Mouse (Mus musculus) midbrain, embryonic 15.5 days (tissue): ENCODE data around the gene Tnfsf12. TPM values are rescaled to one million over a fixed set of nuclear protein-coding genes. Genes with fewer than 3 reads are reported as not detected.
"Not testable (repeated sequence)": the region's sequence is repeated elsewhere in the genome, so short reads cannot be mapped to it uniquely, and the experiment has no call there.

Source experiments
- ATAC-seq: fragments of 200-750 bp; cut with Nextera tagmentation; replicated peaks from 2 replicates; pipeline ENCODE4 v1.8.0; 2017; ENCODE audit warnings: moderate TSS enrichment
- H3K27ac ChIP-seq: fragments of 300-500 bp; sonication (generic); 2 replicates; pipeline ENCODE4 v1.5.1; 2015; ENCODE audit warnings: mild to moderate bottlenecking, inconsistent platforms
- H3K27me3 ChIP-seq: fragments of 300-500 bp; sonication (generic); replicated peaks from 2 replicates; pipeline ENCODE4 v1.6.1; 2015; ENCODE audit warnings: inconsistent platforms
- H3K36me3 ChIP-seq: fragments of 300-500 bp; sonication (generic); replicated peaks from 2 replicates; pipeline ENCODE4 v1.6.1; 2015; ENCODE audit warnings: inconsistent platforms
- H3K4me1 ChIP-seq: fragments of 300-500 bp; sonication (generic); 2 replicates; pipeline ENCODE4 v1.6.1; 2015; ENCODE audit warnings: inconsistent platforms
- H3K4me2 ChIP-seq: fragments of 300-500 bp; sonication (generic); 2 replicates; pipeline ENCODE4 v1.6.1; 2015; ENCODE audit warnings: inconsistent platforms, mild to moderate bottlenecking, moderate library complexity
- H3K4me3 ChIP-seq: fragments of 300-500 bp; sonication (generic); 2 replicates; pipeline ENCODE4 v1.5.1; 2015; ENCODE audit warnings: mild to moderate bottlenecking, inconsistent platforms
- H3K9ac ChIP-seq: fragments of 300-500 bp; sonication (generic); 2 replicates; pipeline ENCODE4 v1.6.1; 2015; ENCODE audit warnings: mild to moderate bottlenecking, inconsistent platforms
- H3K9me3 ChIP-seq: fragments of 300-500 bp; sonication (generic); 2 replicates; pipeline ENCODE4 v1.6.1; 2016; ENCODE audit warnings: inconsistent platforms
- WGBS: fragments of 180-500 bp; shearing (Covaris S2); methylation state at CpG from one replicate; pipeline ENCODE4 v1.1.7; 2015; ENCODE audit warnings: mixed read lengths; 5-methylcytosine and 5-hydroxymethylcytosine counted together
- polyA plus RNA-seq: library from polyadenylated mRNA; unstranded; fragments of >200 nt; fragmentation: Nextera tagmentation; extraction: Ambion mirVana; gene quantifications from 2 replicates; pipeline ENCODE4 v1.2.1, GENCODE M21; 2015

Gene Tnfsf12
- polyA plus RNA-seq, 1 experiment from 2014 or later, result 2.0 TPM

DNA sequence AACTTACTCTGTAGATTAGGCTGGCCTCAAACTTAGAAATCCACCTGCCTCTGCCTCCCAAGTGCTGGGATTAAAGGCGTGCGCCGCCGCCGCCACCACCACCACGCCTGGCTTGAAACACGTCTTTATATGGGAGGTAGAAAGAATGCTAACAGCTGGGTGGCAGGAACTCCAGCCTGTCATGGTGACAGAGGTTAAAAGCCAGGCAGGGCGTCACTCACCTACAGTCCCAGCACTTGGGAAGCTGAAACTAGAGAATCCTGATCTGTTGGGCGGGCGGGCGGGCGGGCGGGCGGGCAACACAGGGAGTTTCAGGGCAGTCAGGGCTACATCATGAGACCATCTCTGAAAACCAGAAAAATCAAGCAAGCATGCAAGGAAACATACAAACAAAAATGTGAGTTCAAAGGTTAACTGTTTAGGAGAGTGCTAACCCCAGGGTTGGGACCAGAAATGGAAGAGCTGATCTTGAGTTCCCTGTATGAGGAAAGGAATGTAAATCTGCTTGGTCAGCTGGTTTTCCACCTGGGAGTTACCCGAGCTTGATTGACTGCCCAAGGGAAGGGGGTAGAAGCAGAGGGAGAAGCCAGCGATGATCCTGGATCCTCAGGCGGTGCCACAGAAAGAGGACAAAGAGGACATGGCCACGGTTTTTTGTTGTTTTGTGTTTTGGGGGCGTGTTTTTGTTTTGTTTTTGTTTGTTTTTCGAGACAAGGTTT lies 17.5 kb upstream of the Tnfsf12 start:
- no peak for ATAC-seq
- Histone ChIP-seq H3K4me2 (no peak overlapping the region), H3K27me3 (no peaks in the 10 kb centered on the region), H3K4me3 (no peak overlapping the region), H3K9ac (no peak overlapping the region), H3K27ac (no peak overlapping the region), H3K9me3 (no peaks in the 10 kb centered on the region), H3K4me1 (no peaks in the 10 kb centered on the region), H3K36me3 (no peaks in the 10 kb centered on the region)
- 83% methylated on average over 20 of the region's 20 CpGs for WGBS

DNA sequence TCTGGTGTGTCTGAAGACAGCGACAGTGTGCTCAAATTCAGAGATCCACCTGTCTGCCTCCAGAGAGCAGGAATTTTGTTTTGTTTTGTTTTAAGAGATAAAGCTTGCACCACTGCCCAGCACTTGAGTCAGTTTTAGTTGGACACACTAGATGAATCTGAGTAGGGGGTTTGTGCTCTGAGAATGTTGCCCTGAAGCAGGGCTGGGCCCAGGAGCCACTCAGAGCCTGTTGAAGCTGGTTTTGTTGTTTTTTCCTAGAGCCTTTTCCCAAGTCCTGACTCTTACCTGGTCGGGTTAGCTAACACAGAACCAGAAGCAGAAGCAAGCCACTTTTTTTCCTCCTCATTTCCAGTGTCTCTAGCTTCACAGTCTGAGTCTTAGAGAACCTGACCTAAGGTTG lies 15.4 kb upstream of the Tnfsf12 start:
- Histone ChIP-seq H3K36me3 (no peaks in the 10 kb centered on the region), H3K4me2 (no peak overlapping the region), H3K9ac (no peak overlapping the region), H3K4me3 (no peak overlapping the region), H3K9me3 (no peaks in the 10 kb centered on the region), H3K27me3 (no peaks in the 10 kb centered on the region), H3K27ac (no peak overlapping the region), H3K4me1 (no peaks in the 10 kb centered on the region)
- WGBS, result 84% methylated on average over 2 of the region's 2 CpGs
- ATAC-seq, result no peak

DNA sequence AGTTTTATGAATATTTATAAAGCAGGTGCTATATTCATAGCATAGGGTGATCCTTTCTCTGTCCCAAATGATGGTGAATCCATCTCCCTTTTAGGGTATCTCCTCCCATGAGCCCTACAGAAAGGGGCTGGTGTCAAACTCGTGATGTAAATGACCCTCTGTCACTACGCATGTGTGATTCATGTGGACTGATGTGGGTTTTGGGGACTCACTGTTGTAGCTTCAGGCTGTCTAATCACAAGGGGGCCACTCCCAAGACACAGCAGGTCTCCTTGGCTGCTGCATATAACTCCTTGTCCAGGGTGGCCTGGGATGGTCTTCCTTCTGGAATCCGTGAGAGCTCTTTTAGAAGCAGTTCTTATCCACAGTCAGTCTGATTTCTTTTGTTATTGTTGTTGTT lies 14.8 kb upstream of the Tnfsf12 start:
- Histone ChIP-seq H3K36me3 (no peaks in the 10 kb centered on the region), H3K4me1 (no peaks in the 10 kb centered on the region), H3K27me3 (no peaks in the 10 kb centered on the region), H3K9ac (no peak overlapping the region), H3K9me3 (no peaks in the 10 kb centered on the region), H3K4me2 (no peak overlapping the region), H3K4me3 (no peak overlapping the region), H3K27ac (no peak overlapping the region)
- 79% methylated on average over 3 of the region's 3 CpGs for WGBS
- ATAC-seq, result no peak

DNA sequence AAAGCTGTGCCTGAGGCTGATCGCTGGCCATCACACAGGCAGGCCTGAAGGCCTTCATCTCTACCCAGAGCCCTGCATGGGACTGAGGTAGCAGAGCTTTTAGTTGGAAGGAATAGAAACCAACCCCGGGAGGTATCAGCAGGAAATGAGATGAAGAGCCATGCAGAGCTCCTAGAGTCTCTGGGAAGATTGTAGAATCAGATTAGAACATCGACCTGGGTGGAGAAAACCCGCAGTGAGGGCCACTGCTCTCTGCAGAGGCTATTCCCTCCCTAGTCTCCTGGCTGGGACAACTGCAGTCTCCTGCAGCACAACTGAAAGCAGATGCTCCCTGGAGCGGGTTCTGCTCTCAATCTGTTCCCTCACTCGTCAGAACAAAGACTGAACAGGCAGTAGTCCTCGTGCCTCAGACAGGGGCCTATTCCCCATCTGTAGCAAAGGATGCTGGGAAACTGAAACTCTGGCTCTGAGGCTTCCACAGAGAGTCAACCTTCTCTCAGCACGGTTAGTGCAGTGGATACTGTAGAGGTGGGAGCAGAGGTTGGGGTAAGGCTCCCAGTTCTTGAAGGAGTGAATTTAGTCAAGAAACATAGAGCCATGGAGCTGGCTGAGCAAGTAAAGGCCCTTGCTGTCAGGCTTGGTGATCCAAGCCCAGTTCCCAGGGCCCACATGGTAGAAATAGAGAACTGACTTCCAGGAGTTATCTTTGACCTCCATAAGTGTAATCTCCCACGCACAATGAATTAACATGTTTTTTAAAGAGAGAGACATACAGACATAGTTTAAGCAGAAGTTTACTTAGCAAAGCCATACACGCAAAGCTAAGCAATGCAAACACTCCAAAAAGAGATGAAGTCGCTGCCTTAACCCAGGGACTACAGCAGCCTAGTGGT lies 14.2 kb upstream of the Tnfsf12 start:
- Histone ChIP-seq H3K4me1 (no peaks in the 10 kb centered on the region), H3K9me3 (no peaks in the 10 kb centered on the region), H3K4me2 (no peak overlapping the region), H3K27ac (no peak overlapping the region), H3K27me3 (no peaks in the 10 kb centered on the region), H3K36me3 (no peaks in the 10 kb centered on the region), H3K9ac (no peak overlapping the region), H3K4me3 (no peak overlapping the region)
- ATAC-seq, result no peak
- 51% methylated on average over 11 of the region's 11 CpGs for WGBS

DNA sequence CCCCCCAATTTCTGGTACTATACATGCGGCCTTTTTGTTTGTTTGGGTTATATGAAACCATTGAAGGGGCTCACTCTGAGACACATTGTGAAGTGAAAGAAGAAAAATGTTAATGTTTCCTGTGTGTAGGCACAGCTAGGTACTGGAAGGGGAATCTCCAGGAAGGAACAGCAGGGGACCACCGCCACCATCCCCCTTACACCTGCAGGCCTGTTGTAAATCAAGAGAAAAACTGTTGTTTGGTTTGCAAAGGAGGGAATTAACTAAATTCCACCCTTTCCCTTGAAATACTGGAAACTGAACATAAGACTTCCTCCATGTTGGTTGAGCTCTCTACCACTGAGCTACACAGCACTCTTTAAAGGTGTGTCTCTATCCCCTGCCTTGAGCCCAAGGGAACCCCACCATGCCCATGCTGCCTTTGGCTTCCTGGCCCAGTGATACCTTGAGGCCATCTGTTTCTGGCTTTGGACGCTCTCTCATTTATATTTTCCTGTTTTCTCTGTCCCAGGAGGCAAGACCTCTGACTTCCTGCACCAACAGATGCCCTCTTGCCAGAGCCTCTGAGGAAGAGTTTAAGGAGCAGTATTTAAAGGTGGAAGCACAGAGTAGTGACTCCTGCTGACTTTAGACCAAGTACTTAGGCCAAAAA lies 13.1 kb upstream of the Tnfsf12 start:
- H3K4me3 ChIP-seq, result no peak overlapping the region
- H3K4me1 ChIP-seq, result no peaks in the 10 kb centered on the region
- no peak overlapping the region for H3K9ac ChIP-seq
- H3K27me3 ChIP-seq, result no peaks in the 10 kb centered on the region
- H3K4me2 ChIP-seq, result no peak overlapping the region
- H3K36me3 ChIP-seq, result no peaks in the 10 kb centered on the region
- no peaks in the 10 kb centered on the region for H3K9me3 ChIP-seq
- ATAC-seq, result no peak
- no peak overlapping the region for H3K27ac ChIP-seq
- WGBS, result 86% methylated on average over 3 of the region's 3 CpGs

DNA sequence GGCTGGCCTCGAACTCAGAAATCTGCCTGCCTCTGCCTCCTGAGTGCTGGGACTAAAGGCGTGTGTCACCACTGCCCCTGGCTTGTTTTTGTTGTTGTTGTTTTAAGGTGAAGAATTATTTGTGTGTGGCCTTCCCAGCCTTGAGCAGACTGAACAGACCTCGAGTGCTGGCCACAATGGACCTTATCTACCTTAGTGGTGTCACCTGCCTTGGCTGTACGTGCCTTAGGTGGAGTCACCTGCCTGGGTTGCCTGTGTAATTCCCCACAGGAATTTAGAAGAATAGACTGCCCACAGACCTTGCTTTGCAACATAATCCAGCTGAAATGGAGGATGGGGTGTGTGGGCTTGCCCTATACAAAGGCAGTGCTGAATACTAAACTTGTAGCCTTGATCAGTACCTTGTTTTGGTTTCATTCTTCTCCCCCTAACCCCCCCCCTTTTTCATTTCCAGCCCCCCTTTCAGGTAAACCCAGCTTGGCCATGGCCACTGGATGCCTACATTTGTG lies 12.3 kb upstream of the Tnfsf12 start:
- no peak overlapping the region for H3K4me3 ChIP-seq
- no peak overlapping the region for H3K9ac ChIP-seq
- no peaks in the 10 kb centered on the region for H3K36me3 ChIP-seq
- H3K4me1 ChIP-seq, result no peaks in the 10 kb centered on the region
- H3K4me2 ChIP-seq, result no peak overlapping the region
- no peak overlapping the region for H3K27ac ChIP-seq
- ATAC-seq, result no peak
- H3K9me3 ChIP-seq, result no peaks in the 10 kb centered on the region
- no peaks in the 10 kb centered on the region for H3K27me3 ChIP-seq
- WGBS, result 86% methylated on average over 4 of the region's 4 CpGs

DNA sequence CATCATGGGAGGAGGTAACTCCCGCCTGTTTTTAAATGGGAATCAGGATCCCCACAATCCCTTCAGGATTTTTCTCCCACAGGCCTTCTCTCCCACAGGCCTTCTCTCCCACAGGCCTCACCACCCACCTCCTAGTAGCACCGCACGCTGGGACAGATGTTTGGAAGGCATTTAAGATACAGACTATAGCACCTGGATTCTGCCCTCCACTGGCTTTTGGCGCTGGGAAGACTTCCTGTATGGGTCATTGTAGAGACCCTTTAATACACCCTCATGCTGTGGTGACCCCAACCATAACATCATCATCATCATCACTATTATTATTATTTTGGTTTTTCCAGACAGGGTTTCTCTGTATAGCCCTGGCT lies 11.8 kb upstream of the Tnfsf12 start:
- Histone ChIP-seq H3K27me3 (no peaks in the 10 kb centered on the region), H3K4me2 (no peak overlapping the region), H3K4me3 (no peak overlapping the region), H3K36me3 (no peaks in the 10 kb centered on the region), H3K9ac (no peak overlapping the region), H3K27ac (no peak overlapping the region), H3K4me1 (no peaks in the 10 kb centered on the region), H3K9me3 (no peaks in the 10 kb centered on the region)
- WGBS, result 89% methylated on average over 4 of the region's 4 CpGs
- ATAC-seq, result no peak

DNA sequence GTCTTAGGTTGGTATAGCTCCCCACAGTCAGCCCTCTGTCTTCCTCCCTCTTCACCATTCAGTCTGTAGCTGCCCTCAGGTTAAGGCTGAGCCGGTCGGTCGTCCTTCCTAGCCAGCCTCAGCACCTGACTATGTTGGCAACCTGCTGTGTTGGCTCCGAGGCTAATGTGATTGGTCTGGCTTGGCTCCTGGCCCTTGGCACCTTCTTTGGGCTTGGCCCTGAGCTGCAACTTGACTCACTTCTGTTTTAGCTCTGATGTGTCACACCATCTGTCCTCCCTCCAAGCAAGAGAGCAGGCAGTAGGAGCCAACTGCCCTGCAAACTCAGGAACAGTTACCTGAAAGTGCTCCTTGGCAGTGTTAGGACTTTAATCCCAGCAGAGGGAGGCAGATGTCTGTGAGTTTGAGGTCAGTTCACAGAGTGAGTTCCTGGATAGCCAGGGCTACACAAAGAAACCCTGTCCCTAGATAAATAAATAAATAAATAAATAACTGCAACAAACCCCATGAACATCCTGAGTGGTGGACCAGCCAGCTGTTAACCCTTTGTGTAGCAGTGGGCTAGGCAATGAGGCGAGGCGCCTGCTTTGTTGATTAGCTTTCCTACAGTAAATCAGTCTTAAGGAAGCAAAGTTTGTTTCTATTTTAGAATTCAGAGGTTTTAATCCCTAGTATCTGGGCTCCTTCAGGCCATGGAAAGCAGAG lies 11.3 kb upstream of the Tnfsf12 start:
- Histone ChIP-seq H3K4me2 (no peak overlapping the region), H3K9me3 (no peaks in the 10 kb centered on the region), H3K27me3 (no peaks in the 10 kb centered on the region), H3K4me1 (no peaks in the 10 kb centered on the region), H3K9ac (no peak overlapping the region), H3K36me3 (no peaks in the 10 kb centered on the region), H3K27ac (no peak overlapping the region), H3K4me3 (no peak overlapping the region)
- 49% methylated on average over 6 of the region's 6 CpGs for WGBS
- no peak for ATAC-seq

DNA sequence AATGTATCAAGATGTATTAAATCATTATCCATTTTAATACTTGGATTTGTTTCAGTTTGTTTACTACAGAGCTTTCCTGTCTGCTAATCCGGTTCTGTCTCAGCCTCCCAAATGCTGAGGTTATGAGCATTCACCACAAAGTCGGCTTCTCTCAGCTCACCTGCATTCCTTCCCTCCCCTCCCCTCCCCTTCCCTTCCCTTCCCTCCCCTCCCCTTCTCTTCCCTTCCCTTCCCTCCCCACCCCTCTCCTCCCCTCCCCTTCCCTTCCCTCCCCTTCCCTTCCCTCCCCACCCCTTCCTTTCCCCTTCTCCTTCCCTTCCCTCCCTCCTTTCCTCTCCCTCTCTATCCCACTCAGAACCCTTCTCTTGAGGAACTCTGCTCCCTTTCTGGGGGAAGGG lies 9.0 kb upstream of the Tnfsf12 start:
- Histone ChIP-seq H3K27ac (no peak overlapping the region), H3K4me1 (no peaks in the 10 kb centered on the region), H3K4me2 (no peak overlapping the region), H3K9me3 (no peaks in the 10 kb centered on the region), H3K4me3 (no peak overlapping the region), H3K27me3 (no peaks in the 10 kb centered on the region), H3K36me3 (no peaks in the 10 kb centered on the region), H3K9ac (no peak overlapping the region)
- 41% methylated on average over 2 of the region's 2 CpGs for WGBS
- ATAC-seq, result no peak

DNA sequence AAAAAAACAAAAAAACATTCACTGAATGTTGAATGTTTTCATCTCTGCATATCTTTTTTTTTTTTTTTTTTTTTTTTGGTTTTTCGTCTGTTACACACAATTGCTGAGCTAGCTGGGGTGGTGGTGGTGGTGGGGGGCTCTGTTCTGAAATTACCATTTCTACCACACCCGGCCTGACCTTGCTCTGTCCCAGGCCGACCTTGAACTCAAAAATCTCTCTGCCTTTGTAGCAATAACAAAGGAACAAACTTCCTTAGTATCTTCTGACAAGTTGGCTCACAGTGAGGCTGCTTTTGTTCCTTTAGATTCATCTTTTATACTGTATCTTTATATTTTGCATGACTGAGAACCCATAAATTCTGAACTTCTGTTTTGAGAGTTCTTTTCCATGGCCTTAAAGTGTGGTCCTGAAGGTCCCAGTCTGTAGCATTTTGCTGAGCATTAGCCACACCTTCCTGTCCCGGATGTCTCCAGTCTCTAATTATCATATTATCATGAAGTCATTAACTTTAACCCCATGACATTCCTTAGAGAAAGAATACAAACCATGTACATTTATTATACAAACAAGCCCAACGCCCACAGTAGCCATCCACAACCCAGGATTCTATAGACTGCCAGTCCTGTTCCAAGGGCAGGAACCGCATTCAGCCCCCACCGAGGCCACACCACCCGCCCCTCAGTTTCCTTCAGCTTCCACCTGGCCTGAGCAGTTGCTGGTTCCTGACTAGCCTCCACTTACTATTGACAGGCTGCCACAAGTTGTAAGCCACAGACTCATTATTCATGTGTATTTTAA lies 8.4 kb upstream of the Tnfsf12 start:
- Histone ChIP-seq H3K4me2 (no peak overlapping the region), H3K9me3 (no peaks in the 10 kb centered on the region), H3K4me3 (no peak overlapping the region), H3K4me1 (no peaks in the 10 kb centered on the region), H3K9ac (no peak overlapping the region), H3K36me3 (no peaks in the 10 kb centered on the region), H3K27ac (no peak overlapping the region), H3K27me3 (no peaks in the 10 kb centered on the region)
- WGBS, result 74% methylated on average over 8 of the region's 8 CpGs
- no peak for ATAC-seq

DNA sequence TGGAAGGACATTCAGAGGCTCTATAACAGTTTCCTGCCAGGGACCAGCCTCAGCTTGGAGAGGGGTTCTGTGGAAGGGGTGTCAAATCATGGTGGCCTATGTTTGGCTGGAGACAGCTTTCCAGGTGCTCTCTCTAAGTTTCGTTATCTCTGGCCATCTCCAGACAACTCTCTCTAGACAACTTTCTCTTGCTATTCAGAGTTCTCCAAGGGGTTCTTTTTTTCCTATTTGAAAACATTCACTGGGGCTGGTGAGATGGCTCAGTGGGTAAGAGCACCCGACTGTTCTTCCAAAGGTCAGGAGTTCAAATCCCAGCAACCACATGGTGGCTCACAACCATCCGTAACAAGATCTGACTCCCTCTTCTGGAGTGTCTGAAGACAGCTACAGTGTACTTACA lies 7.7 kb upstream of the Tnfsf12 start:
- ATAC-seq, H3K4me2 ChIP-seq, H3K4me1 ChIP-seq, H3K9me3 ChIP-seq, H3K9ac ChIP-seq, H3K27me3 ChIP-seq, H3K27ac ChIP-seq, H3K36me3 ChIP-seq, H3K4me3 ChIP-seq: not testable (repeated sequence)
- WGBS, result 76% methylated on average over 3 of the region's 3 CpGs
